Mouse (Mus musculus) gastrocnemius, postnatal 10 days (tissue): ENCODE data around the gene Adam12. TPM values are rescaled to one million over a fixed set of nuclear protein-coding genes. Genes with fewer than 3 reads are reported as not detected.
A peak's percentile ranks its signal among the peaks of the same experiment; 100 is the strongest.
"Not testable (repeated sequence)": the region's sequence is repeated elsewhere in the genome, so short reads cannot be mapped to it uniquely, and the experiment has no call there.

Experiments
- DNase-seq: peaks from one replicate; pipeline ENCODE4 v3.0.0; 2021; ENCODE audit warnings: mixed read lengths
- total RNA-seq, 2 experiments: library from RNA; stranded (reverse); gene quantifications; 2 replicates each; pipeline ENCODE4 v1.2.3; 2021

Gene Adam12
- total RNA-seq, 2 experiments from 2014 or later: 12.7 to 22.1 TPM

DNA sequence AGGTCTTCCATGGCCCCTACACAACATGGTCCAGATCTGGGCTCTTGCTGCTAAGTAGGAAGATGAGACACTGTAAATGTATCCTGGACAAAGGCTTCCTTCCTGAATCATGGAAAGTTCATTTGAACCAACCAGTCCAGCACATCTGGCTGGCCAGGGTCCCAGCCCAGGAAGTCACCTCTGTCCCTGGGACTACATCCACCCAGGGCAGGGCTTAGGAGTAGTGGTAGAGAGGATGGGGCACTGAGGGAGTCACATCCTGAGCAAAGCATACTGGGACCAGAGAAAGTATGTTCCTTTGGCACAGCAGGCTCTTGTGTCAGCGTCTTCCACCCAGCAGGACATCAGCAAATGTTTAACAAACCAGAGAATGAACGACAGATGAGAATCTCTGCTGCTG lies 306.2 kb downstream of the Adam12 start:
- DNase-seq: no peak

DNA sequence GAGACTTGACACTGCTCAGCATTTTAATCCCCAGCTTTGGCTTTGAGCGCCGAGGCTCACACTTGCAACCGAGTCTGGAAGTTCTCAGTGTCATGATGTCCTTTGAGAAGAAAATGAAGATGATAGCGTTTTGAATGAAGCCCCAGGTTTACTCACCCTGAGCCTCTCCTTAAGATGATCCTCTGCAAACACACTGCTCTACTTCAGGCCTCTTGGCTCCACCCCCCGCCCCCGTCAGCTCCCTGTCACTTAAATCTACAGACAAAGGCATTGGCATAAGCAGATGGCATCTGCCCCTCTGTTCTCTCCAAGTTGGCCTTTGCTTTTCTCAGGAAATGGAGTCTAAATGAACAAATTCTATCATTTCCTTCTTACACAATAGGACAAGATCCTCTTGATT lies 308.0 kb downstream of the Adam12 start:
- DNase-seq: no peak

DNA sequence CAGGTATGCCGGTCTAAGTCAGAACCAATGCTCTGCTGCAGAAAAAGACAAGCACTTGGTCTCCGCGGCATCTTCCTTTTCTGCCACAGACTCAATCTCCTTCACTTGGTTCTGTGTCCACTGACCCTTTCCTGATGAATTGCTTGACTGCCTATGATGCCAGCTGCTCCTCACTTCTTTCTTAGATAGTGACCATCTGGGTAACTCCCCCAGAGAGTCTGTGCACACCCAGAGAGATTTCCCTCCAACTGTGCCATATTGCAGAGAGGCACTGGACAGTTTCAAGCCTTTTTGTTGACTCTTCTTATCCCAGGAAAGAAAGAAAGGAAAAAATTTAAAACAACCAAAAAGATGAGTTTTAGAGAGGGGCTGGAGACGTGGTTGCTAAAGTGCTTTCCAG lies 310.7 kb downstream of the Adam12 start:
- no peak for DNase-seq

DNA sequence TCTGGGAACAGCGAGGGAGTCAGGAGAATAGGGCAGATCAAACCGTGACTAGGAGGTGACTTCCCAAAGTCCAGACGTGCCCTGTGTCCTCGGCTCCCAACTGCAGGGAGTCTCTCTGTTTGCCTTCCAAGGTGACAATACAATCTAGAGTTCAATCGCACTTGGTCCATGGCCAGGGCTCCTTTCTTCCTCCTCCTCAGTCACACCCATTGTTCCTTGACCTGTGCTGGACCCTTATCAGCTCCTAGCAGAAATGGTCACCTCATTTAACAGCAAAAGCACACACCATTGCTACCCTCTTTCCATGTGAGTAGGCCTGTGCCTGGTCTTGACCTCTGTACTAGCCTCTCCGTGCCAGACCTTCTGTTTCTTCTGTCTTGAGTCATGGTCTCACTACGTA lies 311.2 kb downstream of the Adam12 start:
- no peak for DNase-seq

DNA sequence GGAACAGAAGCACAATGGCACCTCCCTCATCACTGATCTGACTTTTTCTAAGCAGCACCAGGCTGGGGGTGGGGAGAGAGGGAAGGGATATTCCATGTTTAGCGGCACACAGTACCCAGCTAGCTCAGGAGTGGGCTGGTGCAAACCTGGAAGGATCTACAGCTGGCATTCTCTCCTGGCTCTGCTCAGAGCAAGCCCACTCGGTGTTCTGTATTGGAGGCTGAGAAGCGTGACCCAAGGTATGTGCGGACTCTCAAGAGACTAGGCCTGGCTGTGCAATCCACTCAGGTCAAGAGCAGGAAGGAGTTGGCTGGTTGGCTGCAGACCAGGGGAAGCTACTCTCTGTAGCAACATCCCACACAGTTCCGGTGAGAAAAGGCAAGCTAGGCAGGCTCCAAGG lies 312.0 kb downstream of the Adam12 start:
- peak; percentile 14 for DNase-seq

DNA sequence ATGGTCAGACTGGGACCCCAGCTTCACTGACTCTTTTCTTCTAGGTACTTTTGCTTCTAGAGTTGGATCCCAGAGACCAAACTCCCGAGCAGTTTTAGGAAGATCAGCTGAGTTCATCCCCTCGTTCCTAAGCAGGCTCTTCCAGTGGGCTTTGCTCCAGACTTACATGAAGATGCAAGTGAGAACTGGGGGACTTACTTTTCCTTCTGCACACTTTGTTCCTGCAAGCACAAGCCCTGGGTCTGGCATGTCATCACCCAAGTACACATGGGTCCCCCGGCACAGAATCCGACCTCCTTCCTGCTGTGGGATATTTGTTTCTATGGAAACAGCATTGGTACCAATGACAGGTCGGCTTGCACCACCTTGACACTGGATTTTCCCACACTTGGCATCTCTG lies 312.6 kb downstream of the Adam12 start:
- DNase-seq: no peak

DNA sequence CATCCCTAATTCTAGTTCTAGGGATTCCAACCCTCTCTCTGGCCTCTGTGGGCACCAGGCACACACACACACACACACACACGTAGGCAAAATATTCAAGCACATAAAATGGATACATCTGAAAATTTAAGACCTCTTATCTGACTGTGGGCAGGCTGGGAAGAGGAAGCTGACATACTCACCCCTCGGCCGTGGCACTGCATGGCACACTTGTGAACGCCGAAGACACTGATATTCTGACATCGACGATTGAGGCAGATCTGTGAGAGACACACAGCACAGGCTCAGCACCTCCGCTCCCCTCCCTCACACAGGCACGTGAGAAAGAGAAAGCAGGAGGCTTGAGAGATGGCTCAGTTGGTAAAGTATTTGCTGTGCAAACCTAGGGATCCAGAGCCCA lies 315.7 kb downstream of the Adam12 start:
- DNase-seq: no peak

DNA sequence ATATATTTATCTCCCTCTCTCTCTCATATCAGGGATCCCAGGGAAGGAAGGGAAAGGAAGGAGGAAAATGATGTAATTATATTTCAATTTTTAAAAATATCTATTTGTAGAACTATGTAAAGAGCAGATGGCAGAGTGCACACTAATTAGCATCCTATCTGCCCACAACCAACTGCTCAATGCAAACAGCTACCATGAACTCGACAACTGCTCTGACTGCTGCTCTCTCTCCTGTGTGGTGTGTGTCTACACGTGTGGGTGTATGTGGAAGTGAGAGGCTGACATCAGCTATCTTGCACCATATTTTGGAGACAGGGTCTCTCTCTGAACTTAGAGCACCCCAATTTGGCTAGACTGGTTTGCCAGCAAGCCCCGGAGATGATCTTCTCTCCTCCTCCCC lies 320.1 kb downstream of the Adam12 start:
- DNase-seq: no peak

DNA sequence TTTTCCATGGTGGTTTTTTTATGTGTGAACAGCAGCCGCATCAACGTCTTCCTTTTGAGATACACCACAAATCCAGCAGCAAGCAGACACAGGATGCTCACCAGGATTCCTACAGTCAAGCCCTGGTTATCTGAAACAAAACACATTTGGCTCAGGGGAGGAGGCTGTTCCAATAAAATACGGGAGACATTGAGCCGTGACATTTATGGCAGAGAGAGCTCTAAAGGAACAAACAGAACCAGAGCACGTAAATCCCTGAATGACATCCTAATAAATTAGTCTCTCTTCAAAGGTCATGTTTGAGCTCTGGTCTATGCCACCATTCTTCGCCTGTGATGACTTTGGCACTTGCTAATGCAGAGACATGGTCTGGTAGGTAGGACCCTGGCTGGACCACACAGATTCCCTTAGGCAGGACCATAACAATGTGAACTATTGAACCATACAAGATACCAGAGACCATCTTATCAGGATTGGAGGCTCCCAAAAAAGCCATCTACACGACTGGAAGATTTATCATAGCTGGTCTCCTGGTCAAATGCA lies 322.0 kb downstream of the Adam12 start:
- no peak for DNase-seq

DNA sequence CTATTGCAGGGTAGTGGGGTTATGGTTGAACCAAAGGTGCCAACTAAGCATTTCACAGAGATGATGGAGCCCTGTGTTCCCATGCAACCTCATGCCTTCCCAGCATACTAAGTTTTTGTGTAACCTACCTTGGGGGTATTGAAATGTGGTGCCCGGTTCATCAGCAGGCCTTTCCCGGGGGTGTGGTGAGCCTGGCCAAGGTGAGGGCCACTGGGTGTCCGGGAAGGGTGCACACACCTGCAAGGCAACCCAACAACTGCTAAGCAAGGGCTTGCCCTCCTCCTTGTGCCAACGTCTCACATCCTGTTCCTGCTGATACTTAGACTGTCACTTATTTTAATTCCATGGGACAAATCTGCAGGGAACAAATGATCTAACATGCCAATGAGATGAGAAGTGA lies 323.0 kb downstream of the Adam12 start:
- DNase-seq: no peak

DNA sequence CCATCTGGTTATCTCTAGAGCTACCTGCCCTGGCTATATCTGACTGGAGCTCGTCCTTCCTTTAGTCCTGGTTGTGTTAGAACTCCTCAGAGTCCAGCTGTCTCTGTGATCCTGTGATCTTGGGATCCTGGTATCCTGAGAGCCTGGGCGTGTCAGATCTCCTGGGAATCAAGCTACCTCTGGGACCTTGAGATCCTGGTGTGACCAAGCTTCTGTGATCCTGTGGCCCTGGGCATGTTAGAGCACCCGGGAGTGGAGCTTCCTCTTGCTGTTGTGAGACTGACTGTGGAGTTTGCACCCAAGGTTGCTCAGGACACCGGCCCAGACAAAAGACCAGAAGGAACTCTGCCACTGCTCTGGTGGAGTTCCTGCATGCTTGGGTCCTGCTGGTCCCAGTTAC lies 332.6 kb downstream of the Adam12 start:
- DNase-seq: no peak

DNA sequence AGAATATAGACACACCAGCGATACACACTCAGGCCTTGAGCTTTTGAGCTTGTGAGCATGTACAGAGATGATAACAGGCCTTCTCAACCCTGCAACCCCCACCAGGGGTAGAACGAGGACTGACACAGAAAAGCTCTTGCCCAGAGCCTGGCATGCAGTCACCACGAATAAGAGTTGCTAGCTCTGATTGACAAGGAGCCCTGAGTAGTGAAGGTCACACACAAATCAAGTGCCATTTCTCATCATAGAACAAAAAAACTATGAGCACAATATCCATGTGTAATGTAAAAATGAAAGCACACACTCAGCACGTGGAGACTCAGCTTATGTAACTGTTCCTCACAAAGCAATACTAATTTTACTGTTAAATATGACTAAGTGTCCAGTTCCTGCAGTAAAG lies 340.1 kb downstream of the Adam12 start:
- DNase-seq: no peak

DNA sequence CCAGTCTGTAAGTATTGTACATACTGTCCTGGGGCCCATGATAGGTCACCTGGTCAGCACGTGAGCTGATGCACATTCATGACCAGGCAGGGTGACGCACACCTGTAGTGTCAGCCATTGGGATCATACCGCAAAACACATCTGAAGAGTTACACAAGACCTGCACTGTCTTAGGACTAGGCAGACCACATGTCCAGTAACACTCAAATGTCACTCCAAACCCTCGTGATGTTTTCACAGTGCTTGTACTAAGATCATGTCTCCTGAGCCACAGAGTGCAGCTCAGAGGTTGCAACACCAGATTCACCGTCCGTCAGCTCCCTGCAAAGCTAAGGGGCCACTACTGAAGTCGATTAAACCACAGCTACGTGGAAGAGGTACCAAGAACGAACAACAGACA lies 340.6 kb downstream of the Adam12 start:
- DNase-seq: no peak

DNA sequence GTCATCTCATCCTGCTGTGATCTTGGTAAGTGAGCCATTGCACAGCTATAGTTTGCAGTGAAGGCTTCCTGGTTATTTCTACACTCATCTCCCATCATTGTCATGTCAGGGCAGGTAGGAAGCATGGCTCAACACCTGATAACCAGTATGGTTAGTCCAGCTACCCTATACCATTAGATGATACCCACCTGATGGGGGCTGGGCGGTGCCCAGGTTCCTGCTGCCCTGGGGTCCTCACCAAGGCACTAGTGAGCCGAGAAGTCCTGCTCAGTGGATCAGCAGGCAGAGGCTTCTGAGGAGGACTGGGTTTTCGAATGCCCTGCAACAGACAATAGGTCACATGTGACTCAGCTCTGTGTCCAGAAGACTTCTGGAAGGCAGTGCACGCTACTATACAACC lies 342.0 kb downstream of the Adam12 start:
- DNase-seq: no peak

DNA sequence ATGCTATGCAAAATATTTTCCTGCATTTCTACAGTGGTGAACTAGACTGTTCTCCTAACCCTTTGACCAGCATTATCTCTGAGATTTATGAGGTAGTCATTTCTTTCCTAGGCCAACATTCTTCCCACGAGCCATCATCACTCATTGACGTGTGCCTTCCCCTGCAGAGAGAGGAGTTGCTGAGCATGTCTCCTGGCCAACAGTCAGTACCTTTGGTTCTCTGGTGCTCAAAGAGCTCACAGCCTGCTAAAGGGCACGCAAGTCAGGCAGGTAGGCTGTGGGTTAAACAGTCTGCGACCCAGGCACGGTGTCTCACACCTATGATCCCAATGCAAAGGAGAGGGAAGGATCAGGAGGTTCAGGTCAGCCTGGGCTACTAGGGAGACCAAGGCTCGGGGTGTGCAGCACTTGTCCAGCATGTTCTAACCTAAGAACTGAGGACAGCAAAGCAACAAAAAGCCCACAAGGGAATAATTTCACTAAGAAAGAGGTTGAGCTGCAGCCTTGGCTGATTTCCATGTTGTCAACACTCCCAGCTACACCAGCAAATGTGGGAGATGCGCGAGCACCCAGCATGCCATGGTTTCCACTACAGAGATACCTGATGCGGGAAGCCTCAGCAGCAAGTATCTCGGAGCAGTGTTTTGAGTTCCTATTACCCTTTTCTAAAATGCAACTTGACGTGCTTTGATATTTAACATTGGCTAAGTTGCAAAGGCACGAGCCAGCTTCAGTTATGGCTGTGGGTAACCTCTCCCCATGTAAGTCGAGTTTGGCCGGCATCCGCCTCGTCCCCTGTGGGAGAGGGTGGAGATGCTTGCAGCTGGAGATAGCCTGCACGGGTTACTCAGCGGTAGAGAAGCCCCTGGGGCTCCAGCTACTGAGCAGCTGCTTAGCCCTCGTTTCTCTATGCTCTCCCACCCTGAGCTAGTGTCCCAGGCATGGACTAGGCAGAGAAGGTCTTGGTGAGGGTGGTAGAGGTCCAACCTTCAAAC lies 342.7 kb downstream of the Adam12 start:
- DNase-seq: peak; percentile 38

DNA sequence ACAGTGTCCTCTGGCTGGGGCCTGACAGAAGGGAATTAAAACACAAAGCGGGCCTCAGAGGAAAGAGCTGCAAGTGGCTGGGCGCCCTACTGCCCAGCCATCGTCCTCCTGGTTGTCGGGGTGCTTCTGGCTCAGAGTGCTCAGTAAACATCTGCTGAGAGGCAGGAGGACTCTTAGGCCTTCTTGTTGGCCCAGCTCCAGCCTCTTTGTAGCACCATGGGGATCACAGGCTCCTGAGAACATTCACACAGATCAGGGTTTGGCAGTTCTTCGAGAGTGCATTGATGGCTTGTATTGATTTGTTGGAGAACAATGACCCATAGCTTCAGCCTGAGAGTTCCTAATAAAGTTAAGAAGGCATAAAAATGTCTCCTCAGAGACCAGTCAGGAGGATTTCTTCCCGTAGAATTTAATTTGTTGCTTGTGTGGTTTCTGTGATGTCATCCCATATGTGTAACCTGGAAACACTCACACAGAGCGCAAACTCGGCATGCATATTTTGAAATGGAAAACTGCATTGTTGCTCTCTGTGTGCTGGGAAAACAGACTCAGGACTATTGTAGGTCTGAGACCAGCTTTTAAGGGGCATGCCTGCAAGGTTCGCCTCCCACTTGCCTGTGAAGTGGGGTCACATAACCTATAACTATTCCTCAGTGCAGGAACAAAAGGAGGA lies 347.1 kb downstream of the Adam12 start:
- DNase-seq: not testable (repeated sequence)

DNA sequence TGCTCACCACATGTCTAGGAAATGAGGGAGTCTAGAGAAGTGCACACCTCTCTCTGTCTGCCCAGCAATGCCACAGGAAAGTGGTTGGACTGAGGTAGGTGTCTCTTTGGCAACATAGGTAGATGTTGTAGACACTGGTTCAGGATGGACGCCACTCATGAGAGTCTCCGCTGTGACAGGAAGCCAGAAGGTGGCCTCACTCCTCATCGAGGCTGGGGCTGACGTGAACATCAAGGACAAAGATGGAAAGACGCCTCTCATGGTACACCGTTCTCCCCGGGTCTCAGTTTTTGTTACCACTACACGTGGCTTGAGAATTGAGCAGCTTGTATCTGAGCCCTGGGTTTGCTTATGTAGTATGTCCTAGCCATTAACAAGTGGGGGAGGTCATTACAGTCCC lies 352.2 kb downstream of the Adam12 start:
- no peak for DNase-seq

DNA sequence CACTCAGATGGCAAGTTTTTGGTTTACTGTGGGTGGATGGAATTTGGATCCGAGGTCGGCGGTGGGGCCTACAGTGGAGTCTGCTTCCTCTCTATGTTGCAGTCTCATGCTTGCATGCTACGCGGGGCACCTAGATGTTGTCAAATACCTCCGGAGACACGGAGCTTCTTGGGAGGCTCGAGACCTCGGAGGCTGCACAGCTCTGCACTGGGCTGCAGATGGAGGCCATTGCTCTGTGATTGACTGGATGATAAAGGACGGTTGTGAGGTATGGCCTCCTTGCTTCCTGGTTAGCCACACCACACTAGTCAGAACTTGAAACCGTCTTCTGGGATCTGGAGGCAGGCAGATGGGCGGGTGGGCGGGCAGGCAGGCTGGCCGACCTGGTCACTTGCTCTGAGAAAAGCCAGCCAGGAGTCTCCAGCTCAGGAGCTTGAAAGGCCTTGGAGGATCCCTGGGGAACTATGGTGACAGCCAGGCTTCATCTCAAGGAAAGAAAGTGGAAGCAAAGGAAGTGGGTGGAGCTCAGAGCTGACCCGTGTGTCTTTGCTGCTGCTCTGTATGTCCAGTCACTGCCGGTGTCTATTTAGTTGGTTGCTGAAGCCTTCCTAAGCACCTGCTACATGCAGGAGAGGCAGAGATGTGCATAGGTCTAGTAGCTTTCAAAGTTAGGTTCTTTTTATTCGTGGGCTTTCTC lies 355.2 kb downstream of the Adam12 start:
- DNase-seq: no peak

DNA sequence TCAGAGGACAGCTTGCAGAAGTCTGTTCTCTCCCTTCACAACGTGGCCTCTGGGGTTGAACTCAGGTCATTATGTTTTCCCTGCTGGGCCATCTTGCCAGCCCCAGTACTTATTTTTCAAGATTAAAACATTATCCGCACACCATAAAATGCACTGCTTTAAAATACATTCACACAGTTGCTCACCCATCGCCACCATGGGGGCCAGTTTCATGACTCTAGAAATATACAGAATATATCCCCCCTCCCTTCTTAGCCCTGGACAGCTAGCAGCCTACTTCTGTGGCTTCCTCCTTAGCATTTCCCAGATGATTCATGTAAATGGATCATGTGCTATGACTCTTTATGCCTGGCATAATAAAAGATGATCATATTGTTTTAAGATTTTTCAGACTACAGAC lies 355.8 kb downstream of the Adam12 start:
- no peak for DNase-seq

DNA sequence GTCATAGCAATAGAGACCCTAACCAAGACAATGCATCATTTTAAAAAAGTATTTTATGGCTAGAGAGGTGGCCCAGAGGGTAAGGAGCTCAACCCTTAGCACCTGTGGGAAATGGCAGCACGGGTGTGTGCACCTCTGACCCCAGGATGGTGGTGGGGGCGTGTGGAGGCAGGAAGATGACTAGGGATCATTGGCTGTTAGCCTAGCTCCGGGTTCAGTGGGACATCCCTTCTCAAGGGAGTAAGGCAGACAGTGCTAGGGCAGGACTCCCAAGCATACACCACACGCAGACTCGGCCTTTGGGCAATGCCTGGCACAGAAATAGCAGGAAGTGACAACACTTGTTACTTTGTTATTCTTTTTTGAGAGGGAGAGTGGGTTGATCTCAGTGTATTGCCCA lies 359.2 kb downstream of the Adam12 start:
- no peak for DNase-seq

DNA sequence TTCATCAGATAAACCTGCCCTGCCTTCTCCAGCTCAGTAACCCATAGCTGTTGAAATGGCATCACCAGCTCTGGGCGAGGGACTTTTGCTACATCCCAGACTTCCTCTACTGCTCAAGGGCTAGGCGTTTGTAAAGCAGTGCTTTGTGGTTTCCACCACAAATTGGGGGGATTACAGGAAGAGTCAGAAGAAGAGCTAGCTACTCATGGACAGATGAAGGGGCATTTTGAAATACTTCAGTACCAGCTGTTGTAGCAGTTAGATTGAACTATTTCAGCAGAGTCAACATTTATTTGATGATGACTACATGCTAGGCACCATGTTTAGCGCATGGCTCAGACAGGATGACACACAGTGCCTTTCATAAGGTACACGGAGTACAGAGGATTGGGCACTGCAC lies 361.7 kb downstream of the Adam12 start:
- DNase-seq: no peak

DNA sequence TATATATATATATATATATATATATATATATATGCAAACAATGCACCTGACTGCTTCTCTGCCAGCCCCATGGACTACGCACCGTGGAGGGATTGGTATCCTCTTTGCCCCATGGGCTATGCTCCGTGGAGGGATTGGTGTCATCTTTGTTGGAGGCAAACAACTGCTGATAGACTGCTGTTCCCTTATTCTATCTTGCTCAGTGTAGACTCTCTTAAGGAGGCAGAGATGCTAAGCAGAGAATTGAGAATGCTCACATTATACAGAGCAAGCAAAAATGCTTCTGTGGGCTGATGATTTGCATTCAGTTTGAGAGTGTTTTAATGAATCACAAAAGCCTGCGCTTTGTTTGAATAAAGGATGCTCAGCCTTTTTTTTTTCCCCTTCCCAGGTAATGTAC lies 368.3 kb downstream of the Adam12 start:
- DNase-seq: no peak

DNA sequence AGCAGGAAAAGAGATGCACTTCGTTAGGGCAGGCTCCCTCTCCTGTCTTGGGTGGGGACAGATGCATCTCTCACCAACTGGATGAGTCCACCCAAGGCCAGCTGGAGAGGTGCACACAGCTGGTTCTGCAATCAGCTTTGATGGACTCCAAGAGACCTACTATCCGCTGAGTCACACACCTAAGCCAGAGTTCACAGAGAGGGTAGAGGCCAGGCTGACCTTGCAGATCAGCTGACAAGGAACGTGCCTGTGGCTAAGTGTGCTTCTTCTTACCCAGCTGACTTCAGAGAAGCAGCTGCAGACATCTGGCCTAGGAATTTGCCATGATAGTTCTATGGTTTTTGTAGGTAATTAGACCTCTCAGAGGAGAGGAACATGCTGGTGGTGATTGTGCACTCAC lies 368.8 kb downstream of the Adam12 start:
- DNase-seq: no peak
